Mouse (Mus musculus): ENCODE measurements around the gene Hils1. TPM values are rescaled to one million over a fixed set of nuclear protein-coding genes. Genes with fewer than 3 reads are reported as not detected.
A peak's percentile ranks its signal among the peaks of the same experiment; 100 is the strongest.

Hils1 gene
- polyA plus RNA-seq, 1 experiment = not detected

DNA sequence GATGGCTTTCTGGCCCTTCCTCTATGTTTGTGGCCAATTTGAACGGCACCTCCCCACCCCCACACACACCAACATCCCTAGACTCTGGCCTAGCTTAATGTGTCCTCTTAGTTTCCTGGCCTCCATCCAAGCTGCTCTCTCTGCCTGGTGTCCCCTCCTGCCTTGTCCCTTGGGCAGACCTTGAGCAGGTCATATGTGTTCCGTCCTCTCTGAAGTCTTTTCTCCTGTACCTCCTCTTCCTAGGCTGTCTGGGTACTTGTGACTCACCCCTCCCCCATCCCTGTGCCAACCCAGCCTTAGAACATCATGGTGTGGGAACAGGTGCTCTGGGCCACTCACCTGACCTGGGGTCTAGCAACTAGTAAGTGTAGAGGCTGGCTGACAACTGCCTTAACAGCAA, 7.6 kb downstream of the Hils1 start:
- Histone ChIP-seq H3K4me3 (ENCODE audit: insufficient read depth, poor library complexity, severe bottlenecking) (no peak overlapping the region), H3K36me3 (ENCODE audit: control insufficient read depth, insufficient read depth) (no peaks in the 10 kb centered on the region), H3ac (ENCODE audit: control insufficient read depth, insufficient read length, low read depth) (no peak overlapping the region), H3K79me3 (ENCODE audit: low read depth) (no peaks in the 10 kb centered on the region), H3K79me2 (ENCODE audit: control insufficient read depth, insufficient read depth) (no peaks in the 10 kb centered on the region), H3K27me3 (ENCODE audit: control insufficient read depth, insufficient read depth, insufficient read length) (peaks cover 3% of the 10 kb centered on the region)
- TF ChIP-seq USF1 (IDR thresholded peaks at IDR 0.05; ENCODE audit: low read depth) (no peak), CEBPB (IDR thresholded peaks at IDR 0.05; ENCODE audit: low read depth) (no peak), MYOD1 (IDR thresholded peaks at IDR 0.05; ENCODE audit: control insufficient read depth, insufficient read length, low read depth) (no peak), CTCF (IDR thresholded peaks at IDR 0.05; ENCODE audit: control insufficient read depth, insufficient read depth, insufficient read length) (no peak), MYOG (IDR thresholded peaks at IDR 0.05; ENCODE audit: control insufficient read depth, extremely low read depth, insufficient read length) (no peak), MAX (IDR thresholded peaks at IDR 0.05) (no peak)

DNA sequence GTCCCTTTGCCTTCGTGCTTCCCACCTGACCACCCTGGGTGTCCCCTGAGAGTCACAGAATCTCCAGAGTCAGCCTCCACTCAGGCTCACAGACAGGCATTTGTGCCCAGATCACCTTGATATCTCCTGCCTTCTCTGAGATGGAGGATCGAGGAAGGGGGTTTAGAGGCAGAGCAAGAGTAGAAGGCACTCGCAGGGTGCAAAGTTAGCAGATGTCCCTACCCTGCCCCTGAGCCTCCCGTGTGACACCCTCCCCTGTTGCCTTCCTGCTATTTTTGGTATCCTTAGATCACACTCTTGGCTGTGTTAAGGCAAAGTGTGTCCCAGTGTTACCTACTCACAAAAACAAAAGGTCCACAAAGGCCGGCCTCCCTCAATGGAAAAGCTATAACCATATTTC, 8.8 kb downstream of the Hils1 start, which contains the start of gene Sgca:
Gene Sgca, minus strand, starts transcription at position 129 of the 400 bp plus-strand sequence.
- H3K79me3 ChIP-seq (ENCODE audit: low read depth) = no peaks in the 10 kb centered on the region
- TF ChIP-seq MYOG (IDR thresholded peaks at IDR 0.05; ENCODE audit: control insufficient read depth, extremely low read depth, insufficient read length) = no peak
- TF ChIP-seq CTCF (IDR thresholded peaks at IDR 0.05; ENCODE audit: control insufficient read depth, insufficient read depth, insufficient read length) = no peak
- no peak for TF ChIP-seq USF1 (IDR thresholded peaks at IDR 0.05; ENCODE audit: low read depth)
- TF ChIP-seq MAX (IDR thresholded peaks at IDR 0.05) = no peak
- no peak for TF ChIP-seq MYOD1 (IDR thresholded peaks at IDR 0.05; ENCODE audit: control insufficient read depth, insufficient read length, low read depth)
- no peak for TF ChIP-seq FOSL1 (IDR thresholded peaks at IDR 0.05; ENCODE audit: insufficient read depth, low read length, poor library complexity, severe bottlenecking)
- TF ChIP-seq CEBPB (IDR thresholded peaks at IDR 0.05; ENCODE audit: low read depth) = no peak

DNA sequence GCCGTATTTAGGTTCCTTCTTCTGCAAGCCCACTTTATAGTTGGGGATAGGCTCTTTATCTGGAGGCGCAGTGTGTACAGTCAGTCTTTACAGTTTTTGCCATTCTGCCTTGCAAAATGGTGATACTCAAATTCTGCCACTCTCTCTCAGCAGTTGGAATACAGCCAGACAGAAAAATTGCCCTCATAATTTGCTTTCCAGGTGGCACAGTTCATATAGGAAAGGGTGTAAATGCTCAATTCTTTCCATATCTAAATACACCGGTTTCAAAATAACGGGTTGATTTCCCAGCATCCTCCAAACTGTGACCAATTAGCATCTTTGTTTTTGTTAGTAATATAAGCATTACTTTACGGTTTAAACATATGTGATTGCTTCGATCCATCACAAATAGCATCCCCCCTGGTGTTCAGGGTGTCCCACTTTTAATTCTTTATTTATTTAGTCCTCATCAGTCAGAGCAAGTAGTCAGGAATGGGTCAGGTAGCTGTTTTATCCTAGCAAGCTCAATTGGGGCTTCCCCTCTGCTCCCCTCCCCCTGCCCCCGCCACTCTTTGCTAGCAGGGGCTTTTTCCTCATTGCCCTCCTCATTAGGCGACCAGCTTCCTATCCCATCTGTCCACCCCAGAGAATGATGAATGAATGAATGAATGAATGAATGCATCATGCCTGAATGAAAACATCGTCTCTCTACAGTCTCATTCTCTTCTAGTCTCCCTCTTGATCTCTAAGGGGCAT, 11.0 kb downstream of the Hils1 start:
- H3K79me2 ChIP-seq (ENCODE audit: control insufficient read depth, insufficient read depth) = no peaks in the 10 kb centered on the region
- no peaks in the 10 kb centered on the region for H3K36me3 ChIP-seq (ENCODE audit: control insufficient read depth, insufficient read depth)
- H3ac ChIP-seq (ENCODE audit: control insufficient read depth, insufficient read length, low read depth) = no peak overlapping the region
- H3K4me3 ChIP-seq (ENCODE audit: insufficient read depth, poor library complexity, severe bottlenecking) = no peak overlapping the region
- no peaks in the 10 kb centered on the region for H3K79me3 ChIP-seq (ENCODE audit: low read depth)
- no peaks in the 10 kb centered on the region for H3K27me3 ChIP-seq (ENCODE audit: control insufficient read depth, insufficient read depth, insufficient read length)
- no peak for TF ChIP-seq USF1 (IDR thresholded peaks at IDR 0.05; ENCODE audit: low read depth)
- TF ChIP-seq MYOG (IDR thresholded peaks at IDR 0.05; ENCODE audit: control insufficient read depth, extremely low read depth, insufficient read length) = no peak
- no peak for TF ChIP-seq CEBPB (IDR thresholded peaks at IDR 0.05; ENCODE audit: low read depth)
- no peak for TF ChIP-seq CTCF (IDR thresholded peaks at IDR 0.05; ENCODE audit: control insufficient read depth, insufficient read depth, insufficient read length)

More for the DNA sequence above, 8.8 kb downstream of the Hils1 start, which contains the start of gene Sgca:
- Histone ChIP-seq H3K36me3 (ENCODE audit: control insufficient read depth, insufficient read depth) (no peaks in the 10 kb centered on the region), H3ac (ENCODE audit: control insufficient read depth, insufficient read length, low read depth) (no peak within 1 kb of the TSS), H3K27me3 (ENCODE audit: control insufficient read depth, insufficient read depth, insufficient read length) (peaks cover 2% of the 10 kb centered on the region), H3K4me3 (ENCODE audit: insufficient read depth, poor library complexity, severe bottlenecking) (no peak within 1 kb of the TSS), H3K79me2 (ENCODE audit: control insufficient read depth, insufficient read depth) (no peaks in the 10 kb centered on the region)

DNA sequence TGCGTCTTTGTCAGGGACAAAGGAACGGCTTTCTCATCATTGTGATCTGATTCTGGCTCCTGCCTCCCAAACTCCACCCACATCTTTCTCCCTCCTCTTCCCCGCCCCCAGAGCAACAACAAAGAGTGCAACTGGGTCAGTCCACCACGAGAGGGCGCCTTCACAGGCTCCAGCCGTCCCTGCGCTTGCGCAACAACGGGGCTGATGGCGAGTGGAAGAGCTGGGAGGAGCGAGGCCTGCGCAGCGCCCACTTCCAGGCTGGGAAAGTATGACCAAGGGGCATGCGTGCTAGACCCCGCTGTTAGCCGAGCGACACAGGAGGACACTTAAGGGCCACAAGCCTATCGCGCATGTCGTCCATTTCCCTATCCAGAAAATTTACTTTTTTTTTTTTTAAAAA, 11.6 kb downstream of the Hils1 start:
- TF ChIP-seq MYOD1 (IDR thresholded peaks at IDR 0.05; ENCODE audit: control insufficient read depth, insufficient read length, low read depth) (no peak), CTCF (IDR thresholded peaks at IDR 0.05; ENCODE audit: control insufficient read depth, insufficient read depth, insufficient read length) (peak; percentile 96), MYOG (IDR thresholded peaks at IDR 0.05; ENCODE audit: control insufficient read depth, extremely low read depth, insufficient read length) (no peak), FOSL1 (IDR thresholded peaks at IDR 0.05; ENCODE audit: insufficient read depth, low read length, poor library complexity, severe bottlenecking) (no peak), USF1 (IDR thresholded peaks at IDR 0.05; ENCODE audit: low read depth) (no peak), CEBPB (IDR thresholded peaks at IDR 0.05; ENCODE audit: low read depth) (peak; percentile 99), MAX (IDR thresholded peaks at IDR 0.05) (peak; percentile 56)
- Histone ChIP-seq H3K27me3 (ENCODE audit: control insufficient read depth, insufficient read depth, insufficient read length) (no peaks in the 10 kb centered on the region), H3K4me3 (ENCODE audit: insufficient read depth, poor library complexity, severe bottlenecking) (no peak overlapping the region), H3K79me3 (ENCODE audit: low read depth) (no peaks in the 10 kb centered on the region), H3K79me2 (ENCODE audit: control insufficient read depth, insufficient read depth) (no peaks in the 10 kb centered on the region), H3ac (ENCODE audit: control insufficient read depth, insufficient read length, low read depth) (no peak overlapping the region), H3K36me3 (ENCODE audit: control insufficient read depth, insufficient read depth) (no peaks in the 10 kb centered on the region)

DNA sequence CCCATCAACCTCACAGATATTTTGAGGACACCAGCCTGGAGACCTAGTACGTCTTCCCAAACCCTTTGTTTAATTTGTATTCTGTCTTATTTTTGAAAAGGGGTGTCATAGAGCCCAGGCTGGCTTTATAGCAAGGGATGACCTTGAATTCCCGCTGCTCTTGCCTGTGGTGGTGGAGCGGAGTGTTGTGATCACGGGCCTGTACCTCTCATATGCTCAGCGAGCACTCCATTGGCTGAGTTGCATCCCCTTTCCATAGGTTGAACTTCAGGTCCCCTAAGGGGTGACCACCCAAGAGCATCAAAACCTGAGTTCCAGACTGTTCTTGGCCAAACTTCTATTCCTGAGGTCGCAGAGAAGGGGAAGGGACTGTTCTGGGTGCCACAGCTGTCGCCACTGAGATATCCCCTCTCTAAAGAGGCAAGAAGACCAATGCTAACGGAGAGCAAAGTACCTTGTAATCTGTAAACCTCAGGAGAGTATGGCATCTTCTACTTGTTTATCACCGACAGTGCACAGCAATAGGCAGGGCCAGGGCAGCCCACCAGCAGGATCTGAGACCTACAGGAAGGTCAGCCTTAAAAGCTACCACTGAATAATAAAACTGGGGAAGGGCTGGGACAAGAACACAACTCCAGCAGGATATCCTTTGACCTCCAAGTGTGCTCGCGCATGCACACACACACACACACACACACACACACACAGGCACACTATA, 12.2 kb downstream of the Hils1 start:
- Histone ChIP-seq H3K27me3 (ENCODE audit: control insufficient read depth, insufficient read depth, insufficient read length) (no peaks in the 10 kb centered on the region), H3K79me3 (ENCODE audit: low read depth) (no peaks in the 10 kb centered on the region), H3K4me3 (ENCODE audit: insufficient read depth, poor library complexity, severe bottlenecking) (no peak overlapping the region), H3K79me2 (ENCODE audit: control insufficient read depth, insufficient read depth) (no peaks in the 10 kb centered on the region), H3K36me3 (ENCODE audit: control insufficient read depth, insufficient read depth) (no peaks in the 10 kb centered on the region), H3ac (ENCODE audit: control insufficient read depth, insufficient read length, low read depth) (no peak overlapping the region)
- TF ChIP-seq CTCF (IDR thresholded peaks at IDR 0.05; ENCODE audit: control insufficient read depth, insufficient read depth, insufficient read length) (no peak), FOSL1 (IDR thresholded peaks at IDR 0.05; ENCODE audit: insufficient read depth, low read length, poor library complexity, severe bottlenecking) (no peak), USF1 (IDR thresholded peaks at IDR 0.05; ENCODE audit: low read depth) (no peak), MYOD1 (IDR thresholded peaks at IDR 0.05; ENCODE audit: control insufficient read depth, insufficient read length, low read depth) (no peak), CEBPB (IDR thresholded peaks at IDR 0.05; ENCODE audit: low read depth) (no peak), MYOG (IDR thresholded peaks at IDR 0.05; ENCODE audit: control insufficient read depth, extremely low read depth, insufficient read length) (no peak), MAX (IDR thresholded peaks at IDR 0.05) (no peak)
